Mouse (Mus musculus) cerebellum, adult (tissue): ENCODE results near the gene Tnfsf12.
"Not testable (repeated sequence)": the region's sequence is repeated elsewhere in the genome, so short reads cannot be mapped to it uniquely, and the experiment has no call there.

Experiments
- ATAC-seq: cut with Nextera tagmentation; 2 replicates; pipeline ENCODE4 v1.9.2; 2017; ENCODE audit warnings: mild to moderate bottlenecking, moderate library complexity, mixed read lengths; ENCODE audit not compliant: insufficient number of reproducible peaks, low FRiP score, low TSS enrichment

Gene Tnfsf12

DNA sequence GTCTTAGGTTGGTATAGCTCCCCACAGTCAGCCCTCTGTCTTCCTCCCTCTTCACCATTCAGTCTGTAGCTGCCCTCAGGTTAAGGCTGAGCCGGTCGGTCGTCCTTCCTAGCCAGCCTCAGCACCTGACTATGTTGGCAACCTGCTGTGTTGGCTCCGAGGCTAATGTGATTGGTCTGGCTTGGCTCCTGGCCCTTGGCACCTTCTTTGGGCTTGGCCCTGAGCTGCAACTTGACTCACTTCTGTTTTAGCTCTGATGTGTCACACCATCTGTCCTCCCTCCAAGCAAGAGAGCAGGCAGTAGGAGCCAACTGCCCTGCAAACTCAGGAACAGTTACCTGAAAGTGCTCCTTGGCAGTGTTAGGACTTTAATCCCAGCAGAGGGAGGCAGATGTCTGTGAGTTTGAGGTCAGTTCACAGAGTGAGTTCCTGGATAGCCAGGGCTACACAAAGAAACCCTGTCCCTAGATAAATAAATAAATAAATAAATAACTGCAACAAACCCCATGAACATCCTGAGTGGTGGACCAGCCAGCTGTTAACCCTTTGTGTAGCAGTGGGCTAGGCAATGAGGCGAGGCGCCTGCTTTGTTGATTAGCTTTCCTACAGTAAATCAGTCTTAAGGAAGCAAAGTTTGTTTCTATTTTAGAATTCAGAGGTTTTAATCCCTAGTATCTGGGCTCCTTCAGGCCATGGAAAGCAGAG is 11.3 kb upstream of the Tnfsf12 start:
- ATAC-seq = peak; percentile 89; the same call in 1 of the 2 replicates

DNA sequence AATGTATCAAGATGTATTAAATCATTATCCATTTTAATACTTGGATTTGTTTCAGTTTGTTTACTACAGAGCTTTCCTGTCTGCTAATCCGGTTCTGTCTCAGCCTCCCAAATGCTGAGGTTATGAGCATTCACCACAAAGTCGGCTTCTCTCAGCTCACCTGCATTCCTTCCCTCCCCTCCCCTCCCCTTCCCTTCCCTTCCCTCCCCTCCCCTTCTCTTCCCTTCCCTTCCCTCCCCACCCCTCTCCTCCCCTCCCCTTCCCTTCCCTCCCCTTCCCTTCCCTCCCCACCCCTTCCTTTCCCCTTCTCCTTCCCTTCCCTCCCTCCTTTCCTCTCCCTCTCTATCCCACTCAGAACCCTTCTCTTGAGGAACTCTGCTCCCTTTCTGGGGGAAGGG is 9.0 kb upstream of the Tnfsf12 start:
- no peak for ATAC-seq

DNA sequence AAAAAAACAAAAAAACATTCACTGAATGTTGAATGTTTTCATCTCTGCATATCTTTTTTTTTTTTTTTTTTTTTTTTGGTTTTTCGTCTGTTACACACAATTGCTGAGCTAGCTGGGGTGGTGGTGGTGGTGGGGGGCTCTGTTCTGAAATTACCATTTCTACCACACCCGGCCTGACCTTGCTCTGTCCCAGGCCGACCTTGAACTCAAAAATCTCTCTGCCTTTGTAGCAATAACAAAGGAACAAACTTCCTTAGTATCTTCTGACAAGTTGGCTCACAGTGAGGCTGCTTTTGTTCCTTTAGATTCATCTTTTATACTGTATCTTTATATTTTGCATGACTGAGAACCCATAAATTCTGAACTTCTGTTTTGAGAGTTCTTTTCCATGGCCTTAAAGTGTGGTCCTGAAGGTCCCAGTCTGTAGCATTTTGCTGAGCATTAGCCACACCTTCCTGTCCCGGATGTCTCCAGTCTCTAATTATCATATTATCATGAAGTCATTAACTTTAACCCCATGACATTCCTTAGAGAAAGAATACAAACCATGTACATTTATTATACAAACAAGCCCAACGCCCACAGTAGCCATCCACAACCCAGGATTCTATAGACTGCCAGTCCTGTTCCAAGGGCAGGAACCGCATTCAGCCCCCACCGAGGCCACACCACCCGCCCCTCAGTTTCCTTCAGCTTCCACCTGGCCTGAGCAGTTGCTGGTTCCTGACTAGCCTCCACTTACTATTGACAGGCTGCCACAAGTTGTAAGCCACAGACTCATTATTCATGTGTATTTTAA is 8.4 kb upstream of the Tnfsf12 start:
- ATAC-seq = no peak

DNA sequence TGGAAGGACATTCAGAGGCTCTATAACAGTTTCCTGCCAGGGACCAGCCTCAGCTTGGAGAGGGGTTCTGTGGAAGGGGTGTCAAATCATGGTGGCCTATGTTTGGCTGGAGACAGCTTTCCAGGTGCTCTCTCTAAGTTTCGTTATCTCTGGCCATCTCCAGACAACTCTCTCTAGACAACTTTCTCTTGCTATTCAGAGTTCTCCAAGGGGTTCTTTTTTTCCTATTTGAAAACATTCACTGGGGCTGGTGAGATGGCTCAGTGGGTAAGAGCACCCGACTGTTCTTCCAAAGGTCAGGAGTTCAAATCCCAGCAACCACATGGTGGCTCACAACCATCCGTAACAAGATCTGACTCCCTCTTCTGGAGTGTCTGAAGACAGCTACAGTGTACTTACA is 7.7 kb upstream of the Tnfsf12 start:
- ATAC-seq = not testable (repeated sequence)

GRCm38 (mm10) chr11:69702886-69703285 is 7.2 kb upstream of the Tnfsf12 start:
- not testable (repeated sequence) for ATAC-seq

DNA sequence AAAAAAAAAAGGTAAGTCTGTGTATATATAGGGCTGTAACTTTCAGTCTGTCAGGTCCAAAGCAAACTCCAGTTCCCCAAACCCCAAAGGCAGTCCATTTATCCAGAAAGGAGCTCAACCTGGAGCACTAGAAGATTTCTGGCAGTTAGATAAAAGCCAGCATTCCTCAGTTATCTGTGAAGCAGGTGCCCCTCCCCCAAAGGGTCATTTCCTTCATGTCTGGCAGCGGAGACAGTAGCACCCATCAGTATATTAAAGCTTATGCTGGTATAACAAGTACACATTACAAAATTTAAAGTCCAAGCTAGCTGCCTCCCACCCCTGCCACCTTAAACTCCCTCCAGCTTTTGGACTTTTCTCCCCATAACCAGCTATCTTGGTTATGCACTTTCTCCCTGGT is 3.9 kb upstream of the Tnfsf12 start:
- no peak for ATAC-seq

- ATAC-seq = no peak
Observed at GRCm38 (mm10) chr11:69698574-69698973, 2.9 kb upstream of the Tnfsf12 start.

- ATAC-seq = no peak
Observed at GRCm38 (mm10) chr11:69697396-69697795, 1.7 kb upstream of the Tnfsf12 start.

DNA sequence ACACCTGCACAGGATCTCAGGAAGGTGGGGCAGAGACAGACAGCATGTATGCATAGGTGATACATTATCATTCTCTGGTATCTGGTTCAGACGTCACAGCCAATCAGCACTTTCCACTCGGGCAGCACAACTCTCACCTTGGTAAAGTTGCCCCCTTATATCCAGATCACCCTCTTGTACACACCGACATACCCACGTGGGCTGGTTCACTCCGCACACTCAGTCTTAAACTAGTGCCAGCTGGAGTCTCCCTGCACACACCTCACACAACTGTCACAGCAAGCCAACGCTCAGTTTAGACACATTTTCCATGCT is 646 bp downstream of the Tnfsf12 start:
- no peak for ATAC-seq

DNA sequence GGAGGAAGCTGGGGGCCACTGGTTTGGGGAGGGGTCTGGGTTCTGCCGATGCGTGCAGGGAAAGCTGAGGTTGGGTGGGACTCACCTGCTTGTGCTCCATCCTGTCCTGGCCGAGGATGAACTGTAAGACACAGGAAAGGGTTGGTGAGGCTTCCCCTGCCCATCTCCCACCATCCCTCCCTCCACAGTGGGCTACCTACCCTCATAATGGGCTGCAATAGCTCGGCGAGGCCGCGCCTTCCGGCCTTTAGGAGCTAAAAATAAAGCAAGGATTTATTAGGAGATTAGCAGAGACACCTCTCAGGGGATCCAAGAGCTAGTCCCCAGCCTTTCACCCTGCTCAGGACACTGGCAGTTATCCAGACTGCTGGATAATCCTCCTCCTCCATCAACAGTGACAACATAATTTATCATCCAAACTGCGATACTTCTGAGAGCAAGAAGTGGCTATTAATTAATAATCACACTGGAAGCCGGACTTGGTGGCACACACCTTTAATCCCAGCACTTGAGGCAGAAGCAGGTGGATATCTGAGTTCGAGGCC is 2.2 kb downstream of the Tnfsf12 start:
- no peak for ATAC-seq

- no peak for ATAC-seq
Observed at GRCm38 (mm10) chr11:69692863-69693262, 2.8 kb downstream of the Tnfsf12 start.

GRCm38 (mm10) chr11:69692196-69692811 is 3.3 kb downstream of the Tnfsf12 start:
- ATAC-seq = no peak

DNA sequence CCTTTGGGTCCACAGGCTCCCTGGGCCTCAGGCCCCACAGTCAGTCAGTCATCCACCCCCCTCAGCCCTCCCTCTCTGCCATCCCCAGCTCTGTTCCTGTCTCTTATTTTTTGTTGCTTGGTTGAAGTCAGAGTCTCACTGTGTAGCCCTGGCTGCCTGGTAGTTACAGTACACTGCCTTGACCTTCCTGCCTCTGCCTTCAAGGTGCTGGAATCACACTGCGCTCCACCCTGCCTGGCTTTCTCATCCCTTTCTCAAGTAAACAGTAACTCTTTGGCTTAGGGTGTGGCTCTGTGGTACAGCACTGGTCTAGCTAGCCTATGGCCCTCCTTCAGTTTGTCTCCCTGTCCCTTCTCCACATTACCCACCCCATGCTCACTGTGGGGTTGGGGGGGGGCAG is 5.8 kb downstream of the Tnfsf12 start:
- ATAC-seq = no peak

GRCm38 (mm10) chr11:69687061-69687460 is 8.6 kb downstream of the Tnfsf12 start:
- ATAC-seq = no peak

GRCm38 (mm10) chr11:69686377-69686776 is 9.3 kb downstream of the Tnfsf12 start:
- no peak for ATAC-seq

DNA sequence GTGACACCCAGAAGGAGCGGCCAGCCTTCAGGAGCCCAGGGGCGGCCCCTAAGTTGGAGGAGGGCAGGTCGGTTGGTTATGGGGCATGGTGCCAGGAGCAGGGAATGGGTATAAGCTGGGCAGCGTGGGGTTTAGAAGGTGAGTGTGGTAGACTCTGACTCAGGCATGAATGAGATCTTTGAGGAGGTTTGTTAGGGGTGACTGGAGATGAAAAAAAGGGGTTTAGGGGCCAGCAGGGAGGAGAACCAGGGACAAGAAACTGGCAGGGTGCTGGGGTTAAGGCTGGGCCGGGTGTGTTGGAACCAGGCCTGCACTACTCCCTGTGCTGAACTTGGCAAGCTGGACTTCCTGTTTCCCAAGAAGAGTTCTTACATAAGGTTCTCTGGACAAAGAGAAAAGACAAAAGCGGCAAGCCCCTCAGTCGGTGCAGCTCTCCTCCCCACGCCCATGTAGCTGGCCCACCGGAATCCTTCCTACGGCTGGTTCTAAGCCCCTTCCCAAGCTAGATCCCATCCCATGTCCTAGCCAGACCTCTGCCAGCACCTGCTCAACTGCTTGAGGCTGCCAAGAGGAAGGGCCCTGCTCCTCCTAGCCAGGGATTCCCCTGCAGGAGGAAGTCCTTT is 10.0 kb downstream of the Tnfsf12 start, which contains the start of gene Tnfsf13:
Gene Tnfsf13 (minus strand): TSS at position 259 of the 623 bp plus-strand sequence.
- ATAC-seq = peak; percentile 49; the same call in 1 of the 2 replicates

DNA sequence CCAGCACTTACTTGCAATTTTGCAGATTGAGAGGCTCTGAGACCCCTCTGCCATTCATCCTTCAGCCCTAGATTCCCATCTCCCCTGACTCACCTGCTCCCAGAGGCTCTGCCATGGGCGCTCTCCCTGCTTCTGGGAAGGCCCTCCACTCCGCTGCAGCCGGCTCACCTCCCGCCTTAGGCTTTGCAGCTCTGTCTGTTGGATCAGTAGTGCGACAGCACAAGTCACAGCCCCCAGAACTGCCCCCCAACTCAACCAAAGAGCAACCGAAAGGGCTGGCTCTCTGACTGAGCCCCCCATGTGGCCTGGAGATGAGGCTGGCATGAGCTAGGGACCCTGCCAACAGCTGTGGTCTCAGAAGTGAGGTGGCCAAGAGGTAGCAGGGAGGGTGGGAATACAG is 10.7 kb downstream of the Tnfsf12 start:
- ATAC-seq = no peak

- ATAC-seq = no peak
Observed at GRCm38 (mm10) chr11:69684128-69684745, 11.4 kb downstream of the Tnfsf12 start.

DNA sequence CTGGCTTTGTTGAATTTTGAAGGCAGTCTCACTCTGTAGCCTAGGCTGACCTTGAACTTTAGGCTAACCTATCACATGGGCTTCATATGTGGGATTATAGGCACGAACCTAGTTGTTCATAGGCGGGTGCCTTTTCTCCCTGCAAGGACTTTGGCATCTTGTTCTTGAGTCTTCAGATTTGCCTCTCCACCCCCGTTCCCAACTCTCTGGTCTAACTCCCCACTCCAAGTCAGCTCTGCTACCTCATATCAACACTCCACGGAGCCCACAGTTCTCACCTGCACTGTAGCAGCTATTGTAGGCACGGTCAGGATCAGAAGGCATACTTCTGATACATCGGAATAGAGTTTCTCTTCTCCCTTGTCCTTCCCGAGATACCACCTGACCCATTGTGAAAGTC is 12.1 kb downstream of the Tnfsf12 start:
- no peak for ATAC-seq

DNA sequence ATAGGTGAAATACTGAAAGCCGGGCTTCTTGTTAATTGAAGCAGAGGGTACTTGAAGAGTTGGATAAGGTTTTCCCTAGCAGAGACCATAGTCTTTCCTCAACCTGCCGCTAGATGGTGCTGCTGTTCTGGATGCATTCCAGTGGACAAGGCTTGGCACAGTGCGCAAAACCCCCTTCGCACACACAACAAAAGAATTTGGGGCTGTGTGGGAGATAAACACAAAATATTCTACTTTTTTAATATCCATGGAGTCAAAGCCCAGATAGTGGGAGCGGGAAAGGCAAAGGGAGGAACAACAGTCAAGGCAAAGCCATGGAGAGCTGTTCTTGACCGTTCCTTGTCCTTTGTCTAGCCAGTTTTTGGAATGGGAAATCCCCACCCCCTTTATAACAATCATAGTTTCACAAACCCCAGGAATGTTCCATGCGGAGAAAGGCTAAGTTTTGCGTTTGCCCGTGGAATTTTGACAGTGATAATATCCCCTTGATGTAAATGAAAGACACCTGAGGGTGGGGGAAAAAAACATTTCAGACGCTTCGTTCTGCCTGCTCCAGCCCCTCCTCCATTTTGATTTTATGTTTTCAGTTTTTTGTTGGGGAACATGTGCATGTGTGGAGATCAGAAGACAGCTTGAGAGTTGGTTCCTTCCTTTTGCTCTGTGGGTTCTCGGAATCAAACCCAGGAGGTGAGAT is 12.7 kb downstream of the Tnfsf12 start:
- no peak for ATAC-seq
